Mouse (Mus musculus) MEL (cell line): ENCODE measurements around the gene Vsig1. TPM values are rescaled to one million over a fixed set of nuclear protein-coding genes. Genes with fewer than 3 reads are reported as not detected.
A peak's percentile ranks its signal among the peaks of the same experiment; 100 is the strongest.

ENCODE experiments used
- DNase-seq: peaks from one replicate; pipeline ENCODE4 v3.0.0; 2011; ENCODE audit warnings: low read depth, low spot score
- H3K27ac ChIP-seq: 2 replicates; pipeline ENCODE4 v1.5.1; 2012; ENCODE audit warnings: low read depth, mild to moderate bottlenecking, control low read depth, low read length, moderate library complexity; ENCODE audit not compliant: control insufficient read depth
- H3K27me3 ChIP-seq, 2 experiments: fragments of 150-350 bp in 1 of 2; sonication (generic) in 1 of 2; 2 replicates each; pipeline ENCODE4 v1.6.1; 2012; ENCODE audit warnings: low read length in 2 of 2, mild to moderate bottlenecking in 2 of 2, improper control_type of control experiment in 1 of 2, moderate library complexity in 1 of 2; ENCODE audit not compliant: insufficient read depth in 2 of 2, control insufficient read depth in 1 of 2
- H3K36me3 ChIP-seq, 2 experiments: 2 replicates each; pipeline ENCODE4 v1.6.1; 2012 to 2014; ENCODE audit warnings: low read length in 2 of 2, improper control_type of control experiment in 1 of 2, inconsistent platforms in 1 of 2, mild to moderate bottlenecking in 1 of 2; ENCODE audit not compliant: insufficient read depth in 2 of 2, control insufficient read depth in 1 of 2
- H3K4me1 ChIP-seq, 2 experiments: fragments of 150-350 bp in 1 of 2; sonication (generic) in 1 of 2; 2 replicates each; pipeline ENCODE4 v1.6.1; 2012; ENCODE audit warnings: low read length in 2 of 2, improper control_type of control experiment in 1 of 2, mild to moderate bottlenecking in 1 of 2; ENCODE audit not compliant: insufficient read depth in 2 of 2, control insufficient read depth in 1 of 2
- H3K4me3 ChIP-seq, 2 experiments: fragments of 150-350 bp in 1 of 2; sonication (generic) in 1 of 2; 2 replicates each; pipeline ENCODE4 v1.5.1; 2012; ENCODE audit warnings: low read depth in 2 of 2, low read length in 2 of 2, mild to moderate bottlenecking in 2 of 2, moderate library complexity in 2 of 2, control low read depth in 1 of 2, improper control_type of control experiment in 1 of 2; ENCODE audit not compliant: control insufficient read depth in 1 of 2, insufficient read depth in 1 of 2
- H3K79me2 ChIP-seq: 2 replicates; pipeline ENCODE4 v1.6.1; 2012; ENCODE audit warnings: mild to moderate bottlenecking, low read length, moderate library complexity; ENCODE audit not compliant: control insufficient read depth, poor library complexity, insufficient read depth
- H3K9ac ChIP-seq: 2 replicates; pipeline ENCODE4 v1.6.1; 2012; ENCODE audit warnings: low read depth, mild to moderate bottlenecking, control low read depth, low read length, moderate library complexity; ENCODE audit not compliant: control insufficient read depth, poor library complexity, severe bottlenecking
- H3K9me3 ChIP-seq: fragments of 150-350 bp; sonication (generic); replicated peaks from 2 replicates; pipeline ENCODE4 v1.6.1; 2012; ENCODE audit warnings: mild to moderate bottlenecking, low read length, improper control_type of control experiment, moderate library complexity; ENCODE audit not compliant: insufficient read depth
- BHLHE40 ChIP-seq: IDR thresholded peaks from 2 replicates; pipeline ENCODE4 v1.6.1; 2012; ENCODE audit warnings: low read depth, mild to moderate bottlenecking, inconsistent platforms, low read length, improper control_type of control experiment, borderline replicate concordance
- CHD1 ChIP-seq: IDR thresholded peaks from 2 replicates; pipeline ENCODE4 v1.6.1; 2012; ENCODE audit warnings: low read depth, mild to moderate bottlenecking, inconsistent platforms, low read length, improper control_type of control experiment
- CHD2 ChIP-seq: IDR thresholded peaks from 2 replicates; pipeline ENCODE4 v1.6.1; 2011; ENCODE audit warnings: low read length, improper control_type of control experiment
- CTCF ChIP-seq, 3 experiments: IDR thresholded peaks in 2 of 3; conservative IDR thresholded peaks in 1 of 3; 2 replicates each; pipeline ENCODE4 v1.5.1; 2011 to 2012; ENCODE audit warnings: low read length in 3 of 3, low read depth in 2 of 3, mild to moderate bottlenecking in 2 of 3, improper control_type of control experiment in 1 of 3, inconsistent platforms in 1 of 3, mixed read lengths in 1 of 3, moderate library complexity in 1 of 3; ENCODE audit not compliant: control insufficient read depth in 1 of 3, insufficient read depth in 1 of 3, poor library complexity in 1 of 3, severe bottlenecking in 1 of 3
- E2F4 ChIP-seq: IDR thresholded peaks from 2 replicates; pipeline ENCODE4 v1.6.1; 2011; ENCODE audit warnings: low read depth, low read length, improper control_type of control experiment, borderline replicate concordance
- ETS1 ChIP-seq: IDR thresholded peaks from 2 replicates; pipeline ENCODE4 v1.6.1; 2012; ENCODE audit warnings: low read depth, mild to moderate bottlenecking, inconsistent platforms, low read length, improper control_type of control experiment, moderate library complexity
- GABPA ChIP-seq: IDR thresholded peaks from 2 replicates; pipeline ENCODE4 v1.6.1; 2012; ENCODE audit warnings: low read depth, mild to moderate bottlenecking, inconsistent platforms, low read length, improper control_type of control experiment, moderate library complexity
- GATA1 ChIP-seq: IDR thresholded peaks from 2 replicates; pipeline ENCODE4 v1.6.1; 2011; ENCODE audit warnings: low read depth, low read length, improper control_type of control experiment
- HCFC1 ChIP-seq: IDR thresholded peaks from 2 replicates; pipeline ENCODE4 v1.6.1; 2012; ENCODE audit warnings: low read depth, mild to moderate bottlenecking, inconsistent platforms, low read length, improper control_type of control experiment, moderate library complexity
- KAT2A ChIP-seq: conservative IDR thresholded peaks from 2 replicates; pipeline ENCODE4 v1.6.1; 2012; ENCODE audit warnings: low read depth, low read length, improper control_type of control experiment, inconsistent platforms
- MAFK ChIP-seq: IDR thresholded peaks from 2 replicates; pipeline ENCODE4 v1.6.1; 2011; ENCODE audit warnings: low read depth, mild to moderate bottlenecking, low read length, improper control_type of control experiment, borderline replicate concordance
- MAX ChIP-seq: IDR thresholded peaks from 2 replicates; pipeline ENCODE4 v1.6.1; 2011; ENCODE audit warnings: low read length, improper control_type of control experiment
- MAZ ChIP-seq: IDR thresholded peaks from 2 replicates; pipeline ENCODE4 v1.6.1; 2012; ENCODE audit warnings: low read depth, mild to moderate bottlenecking, inconsistent platforms, low read length, improper control_type of control experiment
- MEF2A ChIP-seq: IDR thresholded peaks from 2 replicates; pipeline ENCODE4 v1.6.1; 2014; ENCODE audit warnings: low read depth, mild to moderate bottlenecking, inconsistent platforms, low read length, improper control_type of control experiment; ENCODE audit not compliant: poor library complexity, insufficient replicate concordance, severe bottlenecking; ENCODE audit errors: extremely low read depth
- MXI1 ChIP-seq: IDR thresholded peaks from 2 replicates; pipeline ENCODE4 v1.6.1; 2011; ENCODE audit warnings: mild to moderate bottlenecking, low read depth, low read length, improper control_type of control experiment
- MYB ChIP-seq: IDR thresholded peaks from 2 replicates; pipeline ENCODE4 v1.6.1; 2011; ENCODE audit warnings: mild to moderate bottlenecking, low read depth, low read length, improper control_type of control experiment
- MYC ChIP-seq: IDR thresholded peaks from 2 replicates; pipeline ENCODE4 v1.6.1; 2011; ENCODE audit warnings: low read depth, mild to moderate bottlenecking, low read length, improper control_type of control experiment, moderate library complexity
- NRF1 ChIP-seq: IDR thresholded peaks from 2 replicates; pipeline ENCODE4 v1.6.1; 2014; ENCODE audit warnings: low read depth, mild to moderate bottlenecking, inconsistent platforms, low read length, improper control_type of control experiment, moderate library complexity; ENCODE audit not compliant: poor library complexity, insufficient read depth, severe bottlenecking
- POLR2A ChIP-seq, 2 experiments: IDR thresholded peaks; 2 replicates each; pipeline ENCODE4 v1.6.1; 2011 to 2012; ENCODE audit warnings: low read length in 2 of 2, mild to moderate bottlenecking in 2 of 2, control low read depth in 1 of 2, improper control_type of control experiment in 1 of 2, low read depth in 1 of 2, moderate library complexity in 1 of 2; ENCODE audit not compliant: control insufficient read depth in 1 of 2, insufficient read depth in 1 of 2, poor library complexity in 1 of 2
- POLR2AphosphoS2 ChIP-seq: IDR thresholded peaks from 2 replicates; pipeline ENCODE4 v1.6.1; 2011; ENCODE audit warnings: low read length, improper control_type of control experiment
- POLR2AphosphoS5 ChIP-seq: IDR thresholded peaks from 2 replicates; pipeline ENCODE4 v1.6.1; 2012; ENCODE audit warnings: low read depth, borderline replicate concordance, mild to moderate bottlenecking, inconsistent platforms, low read length, moderate library complexity, mixed read lengths
- RAD21 ChIP-seq: IDR thresholded peaks from 2 replicates; pipeline ENCODE4 v1.6.1; 2011; ENCODE audit warnings: mild to moderate bottlenecking, low read depth, low read length, improper control_type of control experiment
- SIN3A ChIP-seq: IDR thresholded peaks from 2 replicates; pipeline ENCODE4 v1.6.1; 2012; ENCODE audit warnings: low read length, improper control_type of control experiment, inconsistent platforms
- SMC3 ChIP-seq: IDR thresholded peaks from 2 replicates; pipeline ENCODE4 v1.6.1; 2011; ENCODE audit warnings: low read depth, low read length, improper control_type of control experiment
- TBP ChIP-seq: IDR thresholded peaks from 2 replicates; pipeline ENCODE4 v1.8.0; 2011; ENCODE audit warnings: low read depth, low read length, improper control_type of control experiment
- TCF12 ChIP-seq: IDR thresholded peaks from 2 replicates; pipeline ENCODE4 v1.6.1; 2014; ENCODE audit warnings: low read depth, mild to moderate bottlenecking, inconsistent platforms, low read length, improper control_type of control experiment, moderate library complexity
- USF1 ChIP-seq: IDR thresholded peaks from 2 replicates; pipeline ENCODE4 v1.6.1; 2014; ENCODE audit warnings: low read depth, mild to moderate bottlenecking, inconsistent platforms, low read length, improper control_type of control experiment, moderate library complexity
- USF2 ChIP-seq, 2 experiments: IDR thresholded peaks; 2 replicates each; pipeline ENCODE4 v1.6.1; 2011 to 2012; ENCODE audit warnings: improper control_type of control experiment in 2 of 2, low read length in 2 of 2, borderline replicate concordance in 1 of 2, inconsistent platforms in 1 of 2, low read depth in 1 of 2, mild to moderate bottlenecking in 1 of 2; ENCODE audit not compliant: insufficient read depth in 1 of 2
- ZKSCAN1 ChIP-seq: IDR thresholded peaks from 2 replicates; pipeline ENCODE4 v1.6.1; 2012; ENCODE audit warnings: low read depth, mild to moderate bottlenecking, inconsistent platforms, low read length, improper control_type of control experiment, moderate library complexity
- ZMIZ1 ChIP-seq: IDR thresholded peaks from 2 replicates; pipeline ENCODE4 v1.6.1; 2012; ENCODE audit warnings: low read depth, mild to moderate bottlenecking, inconsistent platforms, low read length, improper control_type of control experiment, moderate library complexity
- ZNF384 ChIP-seq: IDR thresholded peaks from 2 replicates; pipeline ENCODE4 v1.6.1; 2012; ENCODE audit warnings: low read depth, mild to moderate bottlenecking, inconsistent platforms, low read length, improper control_type of control experiment
- polyA plus RNA-seq, 2 experiments: library from polyadenylated mRNA; stranded (reverse) in 1 of 2; unstranded in 1 of 2; fragments of >175 nt in 1 of 2; fragments of >200 nt in 1 of 2; gene quantifications; 2 replicates each; pipeline versions ENCODE4 v1.2.1 to v1.2.4; 2012; ENCODE audit warnings: low replicate concordance in 2 of 2, low read depth in 1 of 2; ENCODE audit not compliant: insufficient read length in 2 of 2, insufficient read depth in 1 of 2, missing spikeins in 1 of 2
- total RNA-seq: library from RNA; depleted of rRNA; stranded (reverse); fragments of 300-350 nt; gene quantifications from 2 replicates; pipeline ENCODE4 v1.2.3, GENCODE M21; 2012

Vsig1 gene
- total and polyA plus RNA-seq, 3 experiments, result not detected

DNA sequence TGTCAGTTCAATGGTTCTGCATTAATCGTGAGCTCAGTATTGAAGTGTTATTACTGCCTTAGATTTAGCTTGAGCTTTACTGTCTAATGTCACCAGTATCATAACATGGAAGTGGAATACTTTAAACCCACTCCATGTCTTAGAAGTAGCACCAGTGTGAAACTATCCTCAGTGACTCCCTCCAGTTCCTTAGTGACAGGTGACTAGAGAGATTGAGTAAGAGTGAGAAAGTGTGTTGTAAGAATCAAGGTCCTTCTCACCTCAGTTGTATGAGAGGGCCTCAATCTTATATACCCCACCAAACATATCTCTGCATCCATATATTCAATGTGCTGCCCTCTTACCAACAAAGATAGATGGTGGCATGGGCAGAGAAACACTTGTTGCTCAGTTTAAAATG is 71.5 kb downstream of the Vsig1 start:
- H3K9me3 ChIP-seq, result no peaks in the 10 kb centered on the region
- H3K36me3 ChIP-seq, result peaks cover 0 to 16% of the 10 kb centered on the region in 2 experiments; a peak in 2 of 4 replicates
- no peak for TF ChIP-seq SMC3
- no peak for TF ChIP-seq TCF12
- TF ChIP-seq ZMIZ1, result no peak
- no peak for TF ChIP-seq CTCF (IDR thresholded peaks at IDR 0.05 in 2 of 3, conservative IDR thresholded peaks at IDR 0.05 in 1 of 3; ENCODE audit: control insufficient read depth in 1 of 3, insufficient read depth in 1 of 3, low read depth in 2 of 3, low read length in 3 of 3, poor library complexity in 1 of 3, severe bottlenecking in 1 of 3)
- TF ChIP-seq RAD21, result no peak
- no peak for TF ChIP-seq E2F4
- TF ChIP-seq POLR2A (IDR thresholded peaks at IDR 0.05; ENCODE audit: control insufficient read depth in 1 of 2, insufficient read depth in 1 of 2, low read depth in 1 of 2, low read length in 2 of 2, poor library complexity in 1 of 2), result no peak
- no peak for DNase-seq
- no peak overlapping the region for H3K9ac ChIP-seq
- H3K4me1 ChIP-seq, result peaks cover 7 to 15% of the 10 kb centered on the region in 2 experiments
- H3K27ac ChIP-seq, result no peak overlapping the region
- H3K27me3 ChIP-seq, result no peaks in the 10 kb centered on the region
- no peak overlapping the region for H3K4me3 ChIP-seq
- H3K79me2 ChIP-seq, result no peaks in the 10 kb centered on the region

DNA sequence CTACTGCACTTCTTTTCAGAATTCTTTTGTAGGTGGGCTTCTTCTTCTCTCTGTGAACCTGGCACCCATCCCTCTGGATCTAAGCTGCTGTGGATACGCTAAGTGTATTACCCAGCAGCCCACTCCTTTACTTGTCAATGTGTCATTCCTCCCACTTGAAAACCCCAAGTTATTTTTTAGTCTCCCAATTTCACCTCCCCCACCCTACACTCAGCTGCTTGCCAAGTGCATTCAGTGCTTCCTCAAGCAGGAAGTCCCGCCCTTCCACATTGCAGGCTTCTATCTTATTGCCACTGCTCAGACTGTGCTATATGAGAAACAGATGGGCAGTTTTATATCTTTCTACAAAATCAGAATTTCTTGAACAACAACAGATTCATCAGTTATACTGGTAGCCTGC is 72.1 kb downstream of the Vsig1 start:
- Histone ChIP-seq H3K9ac (no peak overlapping the region), H3K79me2 (no peaks in the 10 kb centered on the region), H3K27ac (no peak overlapping the region), H3K4me3 (no peak overlapping the region), H3K9me3 (no peaks in the 10 kb centered on the region), H3K4me1 (peaks cover 8 to 20% of the 10 kb centered on the region in 2 experiments), H3K36me3 (peaks cover 0 to 22% of the 10 kb centered on the region in 2 experiments; a peak in 2 of 4 replicates), H3K27me3 (no peaks in the 10 kb centered on the region)
- peak; percentile 64 for DNase-seq
- TF ChIP-seq E2F4 (no peak), ZKSCAN1 (no peak), POLR2AphosphoS5 (no peak), KAT2A (no peak), MAX (no peak), MYC (no peak), MYB (no peak), USF2 (IDR thresholded peaks at IDR 0.05; ENCODE audit: borderline replicate concordance in 1 of 2, insufficient read depth in 1 of 2, low read depth in 1 of 2, low read length in 2 of 2) (no peak), ZMIZ1 (no peak), USF1 (no peak), GABPA (no peak), MAFK (no peak), ETS1 (peak; percentile 31; the same call in 1 of the 2 replicates), TCF12 (peak; percentile 19; the same call in 1 of the 2 replicates), CTCF (IDR thresholded peaks at IDR 0.05 in 2 of 3, conservative IDR thresholded peaks at IDR 0.05 in 1 of 3; ENCODE audit: control insufficient read depth in 1 of 3, insufficient read depth in 1 of 3, low read depth in 2 of 3, low read length in 3 of 3, poor library complexity in 1 of 3, severe bottlenecking in 1 of 3) (no peak), TBP (no peak), HCFC1 (0 out of 2 replicates have a peak, but pooled peaks have one; percentile 27), GATA1 (no peak), CHD1 (no peak), MEF2A (no peak), NRF1 (no peak), MAZ (no peak), POLR2AphosphoS2 (no peak), BHLHE40 (no peak), SMC3 (no peak), ZNF384 (no peak), MXI1 (no peak), SIN3A (no peak), CHD2 (no peak)
